Mouse (Mus musculus): ENCODE results near the gene Cnksr3. TPM values are rescaled to one million over a fixed set of nuclear protein-coding genes. Genes with fewer than 3 reads are reported as not detected.

The Cnksr3 gene
- total and polyA plus RNA-seq, 2 experiments: 3.3 to 3.8 TPM

DNA sequence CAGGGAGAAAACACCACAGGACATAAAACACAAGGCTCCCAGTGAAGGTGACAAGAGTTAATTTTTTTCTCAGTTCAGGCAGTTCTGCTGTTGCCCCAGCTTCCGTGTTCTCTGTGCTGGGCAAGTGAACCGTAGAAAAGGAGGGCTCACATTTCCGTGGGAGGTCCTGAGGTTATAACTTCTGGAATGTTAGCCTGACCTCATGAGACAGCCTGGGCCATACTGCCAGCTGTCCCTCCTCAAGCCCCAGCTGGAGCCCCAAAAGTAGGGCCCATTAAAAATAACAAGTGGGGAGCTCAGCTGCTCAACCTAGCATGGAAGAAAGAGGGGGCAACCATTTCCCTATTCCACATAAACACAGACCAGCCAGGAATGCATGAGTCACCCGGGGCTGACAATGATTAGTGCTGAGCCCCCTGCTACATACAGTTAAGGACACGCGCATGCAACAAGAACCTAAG lies 28.8 kb downstream of the Cnksr3 start:
- Histone ChIP-seq H3K36me3 (ENCODE audit: control insufficient read depth, insufficient read depth, low read length) (no peaks in the 10 kb centered on the region), H3K4me1 (ENCODE audit: control insufficient read depth, insufficient read depth, low read length) (peaks cover 21% of the 10 kb centered on the region), H3K27me3 (ENCODE audit: control insufficient read depth, insufficient read depth, low read length) (no peaks in the 10 kb centered on the region), H3K9ac (ENCODE audit: low read depth, low read length) (no peak overlapping the region), H3K79me2 (ENCODE audit: control insufficient read depth, insufficient read depth, low read length) (peaks cover 55% of the 10 kb centered on the region), H3K27ac (replicated peaks; ENCODE audit: insufficient read depth, low read depth, low read length) (0 out of 2 replicates have a peak overlapping the region, but pooled peaks have one; percentile 8), H3K4me3 (ENCODE audit: insufficient read depth, low read depth, low read length) (no peak overlapping the region)
- TF ChIP-seq CTCF (IDR thresholded peaks at IDR 0.05; ENCODE audit: low read depth, low read length): no peak
- no peak for TF ChIP-seq POLR2A (IDR thresholded peaks at IDR 0.05; ENCODE audit: extremely low read depth, insufficient read depth, low read length)
- DNase-seq (ENCODE audit: extremely low read depth, low read depth, low spot score): no peak
- 63% methylated on average over 6 of the region's 6 CpGs for whole genome bisulfite sequencing

DNA sequence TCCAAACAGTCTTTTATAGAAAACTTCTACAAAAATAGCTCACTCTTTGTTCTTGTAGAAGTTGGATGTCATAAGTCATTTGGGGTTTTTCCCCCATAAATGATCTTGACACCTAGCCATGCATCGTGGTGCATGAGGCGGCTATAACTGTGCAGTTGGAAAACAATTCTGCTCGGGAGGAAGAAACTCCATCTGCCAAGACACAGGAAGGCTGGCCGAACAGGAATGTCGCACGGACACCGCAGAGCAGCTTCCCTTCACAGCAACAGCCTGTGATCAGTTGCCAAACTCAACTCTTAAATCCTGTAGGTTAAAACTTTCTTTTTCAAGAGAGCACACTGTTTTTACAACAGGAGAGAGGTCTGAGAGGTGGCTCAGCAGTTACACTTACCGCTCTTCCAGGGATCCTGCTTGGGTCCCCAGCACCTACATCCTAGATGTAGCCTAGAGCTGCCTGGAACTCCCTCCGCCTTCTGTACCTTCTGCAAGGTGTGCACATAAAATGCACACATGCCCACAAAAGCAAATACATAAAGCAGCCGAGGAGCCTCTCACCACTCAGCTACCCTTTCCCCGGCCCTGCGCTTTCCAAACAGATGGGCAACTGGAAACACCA lies 29.4 kb downstream of the Cnksr3 start:
- Histone ChIP-seq H3K4me3 (ENCODE audit: insufficient read depth, low read depth, low read length) (no peak overlapping the region), H3K36me3 (ENCODE audit: control insufficient read depth, insufficient read depth, low read length) (no peaks in the 10 kb centered on the region), H3K27me3 (ENCODE audit: control insufficient read depth, insufficient read depth, low read length) (no peaks in the 10 kb centered on the region), H3K4me1 (ENCODE audit: control insufficient read depth, insufficient read depth, low read length) (peaks cover 26% of the 10 kb centered on the region), H3K9ac (ENCODE audit: low read depth, low read length) (no peak overlapping the region), H3K79me2 (ENCODE audit: control insufficient read depth, insufficient read depth, low read length) (peaks cover 55% of the 10 kb centered on the region), H3K27ac (replicated peaks; ENCODE audit: insufficient read depth, low read depth, low read length) (peak overlapping the region; percentile 60)
- 71% methylated on average over 12 of the region's 12 CpGs for WGBS
- no peak for DNase-seq (ENCODE audit: extremely low read depth, low read depth, low spot score)
- TF ChIP-seq CTCF (IDR thresholded peaks at IDR 0.05; ENCODE audit: low read depth, low read length): no peak
- TF ChIP-seq POLR2A (IDR thresholded peaks at IDR 0.05; ENCODE audit: extremely low read depth, insufficient read depth, low read length): no peak

DNA sequence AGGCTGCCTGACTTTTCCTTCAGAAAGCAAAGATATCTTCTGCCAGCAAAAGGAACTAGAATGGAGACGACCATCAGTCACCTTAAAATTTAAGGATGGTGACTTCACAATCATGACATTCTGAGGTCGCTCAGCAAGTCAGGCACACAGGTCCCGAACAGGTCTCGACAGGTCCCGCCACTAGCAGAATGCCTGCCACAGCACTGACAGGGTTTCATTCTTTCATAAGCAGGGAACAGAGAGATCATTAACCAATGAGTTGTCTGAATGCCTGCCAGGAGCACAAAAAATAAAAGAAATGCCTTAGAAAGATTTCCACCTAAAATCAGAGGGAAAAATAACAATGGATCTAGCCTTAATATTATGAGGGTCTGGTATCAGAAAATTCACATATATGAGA lies 31.7 kb downstream of the Cnksr3 start:
- 36% methylated on average over 5 of the region's 5 CpGs for WGBS

DNA sequence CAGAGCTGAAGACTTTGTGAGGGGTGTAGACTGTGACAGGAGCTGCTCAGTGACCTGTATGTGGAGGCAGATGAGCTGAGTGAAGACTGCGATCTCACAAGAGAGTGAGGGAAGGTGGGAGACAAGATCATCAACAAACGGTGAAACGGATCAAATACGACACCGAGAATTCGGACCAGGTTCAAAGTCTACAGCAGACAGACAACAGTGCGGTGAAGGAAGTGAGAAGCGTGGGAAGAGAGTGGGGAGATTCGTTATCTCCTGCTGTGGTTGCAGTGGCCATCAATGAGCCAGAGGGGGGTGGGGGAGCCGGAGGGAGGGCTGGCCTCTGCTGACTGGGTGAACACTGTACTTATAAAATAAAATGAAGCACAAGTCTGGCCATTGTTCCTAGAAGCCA lies 33.5 kb downstream of the Cnksr3 start:
- H3K79me2 ChIP-seq (ENCODE audit: control insufficient read depth, insufficient read depth, low read length): peaks cover 51% of the 10 kb centered on the region
- H3K27ac ChIP-seq (replicated peaks; ENCODE audit: insufficient read depth, low read depth, low read length): no peak overlapping the region
- H3K36me3 ChIP-seq (ENCODE audit: control insufficient read depth, insufficient read depth, low read length): no peaks in the 10 kb centered on the region
- TF ChIP-seq CTCF (IDR thresholded peaks at IDR 0.05; ENCODE audit: low read depth, low read length): no peak
- no peak for TF ChIP-seq POLR2A (IDR thresholded peaks at IDR 0.05; ENCODE audit: extremely low read depth, insufficient read depth, low read length)
- no peak overlapping the region for H3K4me3 ChIP-seq (ENCODE audit: insufficient read depth, low read depth, low read length)
- H3K27me3 ChIP-seq (ENCODE audit: control insufficient read depth, insufficient read depth, low read length): no peaks in the 10 kb centered on the region
- 18% methylated on average over 10 of the region's 10 CpGs for WGBS
- H3K4me1 ChIP-seq (ENCODE audit: control insufficient read depth, insufficient read depth, low read length): peaks cover 26% of the 10 kb centered on the region
- no peak for DNase-seq (ENCODE audit: extremely low read depth, low read depth, low spot score)
- no peak overlapping the region for H3K9ac ChIP-seq (ENCODE audit: low read depth, low read length)

More for the DNA sequence above, 31.7 kb downstream of the Cnksr3 start:
- Histone ChIP-seq H3K36me3 (ENCODE audit: control insufficient read depth, insufficient read depth, low read length) (no peaks in the 10 kb centered on the region), H3K4me3 (ENCODE audit: insufficient read depth, low read depth, low read length) (no peak overlapping the region), H3K27ac (replicated peaks; ENCODE audit: insufficient read depth, low read depth, low read length) (no peak overlapping the region), H3K4me1 (ENCODE audit: control insufficient read depth, insufficient read depth, low read length) (peaks cover 26% of the 10 kb centered on the region), H3K9ac (ENCODE audit: low read depth, low read length) (no peak overlapping the region), H3K27me3 (ENCODE audit: control insufficient read depth, insufficient read depth, low read length) (no peaks in the 10 kb centered on the region), H3K79me2 (ENCODE audit: control insufficient read depth, insufficient read depth, low read length) (peaks cover 51% of the 10 kb centered on the region)
- TF ChIP-seq POLR2A (IDR thresholded peaks at IDR 0.05; ENCODE audit: extremely low read depth, insufficient read depth, low read length): no peak
- no peak for TF ChIP-seq CTCF (IDR thresholded peaks at IDR 0.05; ENCODE audit: low read depth, low read length)
- peak; percentile 50 for DNase-seq (ENCODE audit: extremely low read depth, low read depth, low spot score)

DNA sequence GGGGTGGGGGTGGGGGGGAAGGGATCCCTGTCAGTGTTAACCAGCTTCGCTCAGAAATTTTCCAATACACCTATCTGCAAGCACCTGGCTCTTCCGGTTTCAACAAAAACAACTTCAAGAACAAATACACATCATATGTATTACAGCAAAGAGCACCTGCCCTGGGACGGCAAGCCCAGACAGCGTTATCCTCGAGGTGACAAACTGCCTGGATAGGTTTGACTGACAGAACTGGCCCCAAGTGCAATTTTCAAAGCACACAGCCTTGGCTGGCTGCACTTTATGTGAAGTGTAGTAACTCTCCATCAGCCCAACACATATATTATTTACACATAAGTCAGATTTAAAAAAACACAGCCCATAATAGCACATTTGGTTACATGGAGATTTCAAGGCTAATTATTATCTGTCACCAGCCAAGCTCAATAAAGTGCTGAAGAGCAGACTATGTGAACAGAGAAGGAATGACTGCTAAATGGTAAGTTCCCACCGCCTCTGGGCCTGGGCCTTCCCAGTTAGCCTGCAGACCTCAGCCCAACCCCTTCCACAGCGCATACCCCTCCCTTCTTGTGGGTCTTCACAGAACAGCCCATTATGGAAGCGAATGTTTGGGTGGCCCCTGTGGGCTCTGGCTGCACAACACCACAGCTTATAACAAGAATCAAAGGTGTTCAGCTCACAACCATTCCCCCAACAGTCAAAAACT lies 35.7 kb downstream of the Cnksr3 start:
- no peaks in the 10 kb centered on the region for H3K27me3 ChIP-seq (ENCODE audit: control insufficient read depth, insufficient read depth, low read length)
- H3K9ac ChIP-seq (ENCODE audit: low read depth, low read length): no peak overlapping the region
- peaks cover 47% of the 10 kb centered on the region for H3K79me2 ChIP-seq (ENCODE audit: control insufficient read depth, insufficient read depth, low read length)
- no peak overlapping the region for H3K27ac ChIP-seq (replicated peaks; ENCODE audit: insufficient read depth, low read depth, low read length)
- 87% methylated on average over 8 of the region's 8 CpGs for WGBS
- H3K4me3 ChIP-seq (ENCODE audit: insufficient read depth, low read depth, low read length): no peak overlapping the region
- TF ChIP-seq POLR2A (IDR thresholded peaks at IDR 0.05; ENCODE audit: extremely low read depth, insufficient read depth, low read length): no peak
- no peak for TF ChIP-seq CTCF (IDR thresholded peaks at IDR 0.05; ENCODE audit: low read depth, low read length)
- peaks cover 22% of the 10 kb centered on the region for H3K4me1 ChIP-seq (ENCODE audit: control insufficient read depth, insufficient read depth, low read length)
- H3K36me3 ChIP-seq (ENCODE audit: control insufficient read depth, insufficient read depth, low read length): no peaks in the 10 kb centered on the region
- no peak for DNase-seq (ENCODE audit: extremely low read depth, low read depth, low spot score)

DNA sequence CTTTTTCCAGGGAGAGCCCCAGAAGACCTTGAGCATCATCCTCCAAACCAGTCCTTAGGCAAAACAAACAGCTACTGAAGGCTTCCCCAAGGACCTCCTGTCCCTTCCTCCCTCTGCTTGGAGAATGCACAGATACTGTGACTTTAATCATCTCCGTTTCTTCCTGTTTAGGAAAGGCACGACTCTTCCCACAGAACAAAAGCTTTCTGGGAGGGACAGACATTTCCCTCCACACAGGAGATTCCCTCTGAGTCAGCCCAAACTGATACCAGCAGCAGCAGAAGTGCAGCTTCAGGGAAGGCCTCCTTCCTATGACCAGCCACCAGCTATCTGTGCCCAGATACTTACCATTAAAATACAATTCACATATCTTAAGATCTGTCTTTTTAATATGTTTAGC lies 37.6 kb downstream of the Cnksr3 start:
- Histone ChIP-seq H3K36me3 (ENCODE audit: control insufficient read depth, insufficient read depth, low read length) (no peaks in the 10 kb centered on the region), H3K79me2 (ENCODE audit: control insufficient read depth, insufficient read depth, low read length) (peaks cover 56% of the 10 kb centered on the region), H3K4me3 (ENCODE audit: insufficient read depth, low read depth, low read length) (no peak overlapping the region), H3K4me1 (ENCODE audit: control insufficient read depth, insufficient read depth, low read length) (peaks cover 18% of the 10 kb centered on the region), H3K9ac (ENCODE audit: low read depth, low read length) (no peak overlapping the region), H3K27ac (replicated peaks; ENCODE audit: insufficient read depth, low read depth, low read length) (no peak overlapping the region), H3K27me3 (ENCODE audit: control insufficient read depth, insufficient read depth, low read length) (no peaks in the 10 kb centered on the region)
- no peak for TF ChIP-seq POLR2A (IDR thresholded peaks at IDR 0.05; ENCODE audit: extremely low read depth, insufficient read depth, low read length)
- no peak for TF ChIP-seq CTCF (IDR thresholded peaks at IDR 0.05; ENCODE audit: low read depth, low read length)
- 57% methylated on average over 2 of the region's 2 CpGs for WGBS
- DNase-seq (ENCODE audit: extremely low read depth, low read depth, low spot score): no peak
